Mouse (Mus musculus) embryo, embryonic 10.5 days (tissue): ENCODE results near the gene Atic.

Source experiments
- DNase-seq: peaks from one replicate; pipeline ENCODE4 v3.0.0-alpha.2; 2015; ENCODE audit warnings: low spot score

Atic gene

DNA sequence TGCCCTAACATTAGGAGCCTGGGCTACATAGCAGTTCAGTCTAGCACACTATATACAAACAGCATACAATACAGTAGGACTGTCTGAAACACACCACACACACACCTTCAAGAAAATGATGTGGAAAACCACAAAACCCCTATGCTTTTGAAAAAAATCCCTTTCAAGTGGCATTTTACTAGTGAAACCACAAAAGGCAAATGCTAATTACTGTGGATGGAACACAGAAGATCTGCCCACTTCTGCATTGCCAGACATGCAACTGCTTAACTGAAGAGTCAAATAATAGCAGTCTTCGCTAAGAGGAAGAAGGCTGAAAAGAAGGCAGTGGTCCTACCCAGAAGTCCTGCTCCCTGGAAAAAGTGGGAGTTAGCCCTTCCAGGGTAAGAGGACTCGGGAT lies 37.3 kb downstream of the Atic start:
- DNase-seq, result no peak

DNA sequence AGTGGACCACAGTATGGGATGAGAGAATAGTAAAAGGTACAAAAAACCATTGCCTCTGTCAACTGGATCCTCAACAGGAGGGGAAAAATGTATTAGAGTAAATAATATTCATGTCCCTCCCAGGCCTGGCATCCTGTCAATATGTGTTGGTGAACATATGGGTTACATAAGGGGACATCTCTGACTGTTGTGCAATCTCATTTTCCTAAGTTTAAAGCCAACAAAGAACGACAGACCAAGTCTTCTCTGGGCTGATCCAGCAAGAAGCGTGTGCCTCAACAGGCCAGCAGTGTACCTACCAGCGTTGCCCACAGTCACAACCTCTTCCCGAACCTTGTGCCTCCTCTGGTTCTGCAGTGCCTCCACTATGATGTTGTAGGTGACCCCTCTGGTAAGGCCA lies 38.4 kb downstream of the Atic start:
- no peak for DNase-seq

DNA sequence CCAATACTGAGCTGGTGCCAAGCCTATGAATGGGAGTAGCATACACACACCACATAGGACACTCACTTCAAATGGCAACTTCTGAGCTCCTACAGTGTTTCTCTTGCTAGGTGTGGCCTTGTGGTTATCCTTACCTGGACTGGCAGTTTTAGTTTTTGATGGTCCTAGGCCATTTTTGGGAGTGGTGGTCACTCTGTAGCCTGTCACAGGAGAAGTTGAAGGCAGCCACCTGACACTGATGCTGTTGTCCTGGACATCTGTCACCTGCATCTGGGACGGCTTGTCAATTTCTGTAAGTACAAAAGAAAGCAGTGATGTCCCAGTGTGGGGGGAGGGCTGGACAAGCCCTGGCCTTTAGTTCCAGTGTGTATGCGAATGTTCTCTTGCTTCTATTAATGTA lies 48.8 kb downstream of the Atic start:
- no peak for DNase-seq

DNA sequence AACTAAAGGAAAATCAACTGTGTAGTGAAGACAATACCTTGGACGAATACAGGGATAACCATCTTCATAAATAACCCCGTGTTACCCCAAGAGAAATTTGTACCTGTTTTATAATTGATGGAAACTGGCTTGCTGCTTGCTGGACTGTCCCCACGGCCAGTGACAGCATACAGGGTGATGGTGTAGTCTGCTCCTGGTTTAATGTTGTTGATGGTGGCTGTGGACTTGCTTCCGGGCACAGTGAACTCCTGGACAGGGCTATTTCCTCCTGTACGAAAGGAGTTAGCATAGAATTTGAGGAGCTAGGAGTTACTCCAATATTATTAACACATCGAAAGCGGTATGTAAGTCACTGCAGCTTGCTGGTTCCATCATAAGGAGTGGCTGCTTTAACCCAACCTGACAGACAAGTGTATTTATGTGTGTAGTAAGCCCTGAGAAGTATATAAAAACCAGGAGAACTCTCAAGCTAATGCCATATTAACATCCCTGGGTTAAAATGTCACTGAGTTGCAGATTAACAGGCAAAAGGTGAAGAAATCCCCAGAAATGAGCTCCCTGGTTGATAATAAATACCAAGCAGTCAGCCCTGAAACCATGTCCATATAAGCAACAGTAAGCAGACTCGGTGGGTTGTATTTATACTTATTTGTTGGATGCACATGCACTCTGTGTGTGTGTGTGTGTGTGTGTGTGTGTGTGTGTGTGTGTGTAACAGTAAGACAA lies 49.8 kb downstream of the Atic start:
- DNase-seq, result no peak

DNA sequence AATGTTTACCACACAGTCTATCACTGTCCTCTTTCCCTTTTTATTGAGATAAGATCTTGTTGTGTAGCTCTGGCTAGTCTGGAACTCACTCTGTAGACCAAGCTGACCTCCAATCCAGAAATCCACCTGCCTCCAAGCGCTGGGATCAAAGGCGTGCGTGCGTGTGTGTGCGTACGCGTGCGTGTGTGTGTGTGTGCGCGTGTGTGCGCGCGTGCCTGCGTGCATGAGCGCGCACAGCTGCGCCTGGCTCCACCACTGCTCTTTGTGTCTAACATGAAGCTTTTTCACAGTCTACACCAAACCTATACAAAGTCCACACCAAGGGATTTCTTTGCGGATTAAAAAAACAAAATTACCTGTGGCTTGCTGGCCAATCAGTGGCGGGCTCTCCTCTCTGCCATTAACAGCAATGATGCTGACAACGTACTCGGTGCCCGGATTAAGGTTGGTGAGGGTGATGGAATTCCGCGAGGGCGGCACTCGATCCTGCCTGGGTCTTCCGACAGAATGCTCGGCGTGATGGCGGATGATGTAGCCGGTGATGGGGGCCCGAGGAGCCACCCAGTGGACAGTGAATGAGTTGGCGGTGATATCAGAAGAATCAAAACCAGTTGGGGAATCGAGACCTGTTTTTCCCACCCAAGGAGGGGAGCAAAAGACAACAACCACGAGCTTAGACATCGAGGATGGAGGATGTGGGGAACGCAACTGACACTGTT lies 52.3 kb downstream of the Atic start:
- DNase-seq, result no peak

DNA sequence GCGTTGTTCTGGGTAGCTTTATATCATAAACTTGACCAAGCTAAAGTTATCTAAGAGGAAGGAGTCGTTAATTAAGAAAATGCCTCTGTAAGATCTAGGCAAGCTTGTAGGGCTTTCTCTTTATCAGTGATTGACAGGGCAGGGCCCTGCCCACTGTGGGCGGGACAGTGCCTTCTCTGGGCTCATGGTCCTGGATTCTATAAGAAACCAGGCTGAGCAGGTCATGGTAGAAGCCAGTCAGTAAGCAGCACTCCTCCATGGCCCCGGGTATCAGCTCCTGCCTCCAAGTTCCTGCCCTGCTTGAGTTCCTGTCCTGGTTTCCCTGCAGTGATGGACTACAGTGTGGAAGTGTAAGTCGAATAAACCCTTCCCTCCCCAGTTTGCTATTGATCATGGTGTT lies 53.0 kb downstream of the Atic start:
- no peak for DNase-seq

DNA sequence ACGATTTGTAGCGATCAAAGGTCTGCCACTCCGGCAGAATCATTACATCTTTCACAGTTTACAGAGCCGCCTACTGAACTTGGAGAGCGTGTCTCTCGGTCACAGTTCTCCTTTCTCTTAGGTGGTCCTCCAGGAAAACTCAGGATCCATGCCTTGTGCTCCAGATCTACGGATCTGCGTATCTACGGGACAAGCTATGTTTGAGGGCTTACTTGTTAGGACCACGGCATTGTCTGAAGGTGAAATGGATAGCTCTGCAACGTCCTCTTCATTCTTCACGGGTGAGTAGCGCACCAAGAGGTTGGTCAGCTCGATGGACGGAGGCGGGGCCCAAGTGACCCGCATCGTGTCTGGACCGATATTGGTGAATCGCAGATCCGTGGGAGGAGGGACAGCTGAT lies 55.3 kb downstream of the Atic start:
- no peak for DNase-seq

DNA sequence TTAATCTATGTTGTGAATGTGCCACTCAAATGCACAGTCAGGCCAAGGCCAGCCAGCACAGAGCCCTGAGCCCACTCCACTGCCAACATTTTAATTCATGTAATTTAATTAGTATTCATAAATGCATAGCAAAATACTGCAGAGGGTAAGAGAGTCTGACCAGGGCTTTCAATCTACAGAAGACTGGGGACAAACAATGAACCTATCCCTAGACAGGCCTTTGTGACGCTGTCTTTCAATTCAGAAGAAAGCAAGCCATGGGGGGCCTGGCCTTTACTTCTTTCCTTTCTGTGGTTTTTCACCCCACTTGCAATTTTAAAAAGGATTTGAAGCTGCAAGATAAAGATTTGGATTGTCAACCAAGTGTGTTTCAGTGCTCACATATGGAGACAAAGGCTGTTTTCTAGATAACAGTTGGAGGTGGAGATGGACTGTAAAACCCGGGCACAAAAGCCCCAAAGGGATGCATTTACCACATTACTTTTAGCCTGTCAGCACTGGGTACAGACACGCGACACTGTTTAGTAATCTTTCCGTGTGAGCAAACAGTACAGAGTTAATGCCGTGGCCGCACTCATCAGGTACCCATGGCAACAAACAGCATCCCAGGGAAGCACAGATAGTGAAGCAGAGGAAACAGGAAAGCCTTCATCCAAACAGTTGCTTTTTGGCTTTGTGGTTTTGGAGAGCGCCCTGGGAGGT lies 57.7 kb downstream of the Atic start:
- peak; percentile 66 for DNase-seq

DNA sequence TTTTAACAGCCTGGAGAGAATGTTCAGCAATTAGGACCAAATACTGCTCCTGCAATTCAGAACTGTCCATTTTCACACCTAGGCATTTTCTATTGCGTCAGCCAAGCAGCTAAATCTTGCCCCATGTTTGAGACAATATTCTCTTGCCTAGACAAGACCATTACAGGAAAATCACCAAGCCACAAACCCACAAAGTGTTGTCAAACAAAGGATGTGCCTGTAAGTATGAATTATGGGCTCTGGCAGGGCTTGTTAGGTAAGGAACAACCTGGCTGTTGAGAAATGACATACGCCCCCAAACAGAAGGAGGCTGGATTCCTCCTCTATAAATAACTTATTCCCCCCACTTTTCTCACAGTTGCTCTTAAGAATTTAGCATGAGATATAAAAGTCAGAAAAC lies 64.6 kb downstream of the Atic start:
- no peak for DNase-seq

DNA sequence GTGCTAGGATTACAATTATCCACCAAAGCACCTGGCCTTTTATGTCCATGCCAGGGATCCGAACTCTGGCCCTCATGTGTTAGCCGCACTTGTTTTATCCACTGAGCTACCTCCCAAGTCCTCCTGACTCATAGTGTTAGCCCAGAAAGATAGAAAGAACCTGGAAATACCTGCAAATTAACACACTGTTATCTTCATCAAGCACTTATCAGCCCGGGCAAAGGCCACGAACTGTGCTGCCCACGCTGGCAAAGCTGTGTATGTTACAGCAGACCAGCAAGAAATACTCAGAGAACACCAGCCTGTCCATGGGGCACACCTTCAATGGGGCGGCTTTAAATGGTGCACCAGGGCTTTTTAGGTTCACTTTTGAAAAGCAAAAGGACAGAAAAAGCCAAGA lies 66.7 kb downstream of the Atic start:
- DNase-seq, result no peak
